Mouse (Mus musculus): ENCODE measurements around the gene Fndc3a. TPM values are rescaled to one million over a fixed set of nuclear protein-coding genes. Genes with fewer than 3 reads are reported as not detected.
A peak's percentile ranks its signal among the peaks of the same experiment; 100 is the strongest.

The Fndc3a gene
- polyA plus RNA-seq, 1 experiment from 2014 or later, result 38.6 TPM

GRCm38 (mm10) chr14:72644620-72645019 lies 65.2 kb downstream of the Fndc3a start:
- Histone ChIP-seq H3K9ac (ENCODE audit: low read length) (no peak overlapping the region), H3K9me3 (ENCODE audit: control insufficient read depth, low read length) (no peaks in the 10 kb centered on the region), H3K4me3 (ENCODE audit: low read depth, low read length) (no peak overlapping the region), H3K36me3 (ENCODE audit: control insufficient read depth, insufficient read depth, low read length) (0 out of 2 replicates have a peak, but pooled peaks cover 4% of the 10 kb centered on the region), H3K4me2 (ENCODE audit: low read length) (no peak overlapping the region), H3K27me3 (replicated peaks; ENCODE audit: control insufficient read depth, insufficient read depth, low read length) (no peaks in the 10 kb centered on the region), H3K27ac (ENCODE audit: low read depth) (no peak overlapping the region), H3K4me1 (replicated peaks; ENCODE audit: control insufficient read depth, insufficient read depth, low read length) (no peaks in the 10 kb centered on the region)
- ATAC-seq (replicated peaks; ENCODE audit: low FRiP score, low TSS enrichment, low read depth), result no peak
- no peak for DNase-seq (ENCODE audit: low spot score)
- 86% methylated on average over 1 of the region's 1 CpGs for WGBS

- no peak overlapping the region for H3K4me3 ChIP-seq (ENCODE audit: low read depth, low read length)
- WGBS, result 92% methylated on average over 6 of the region's 6 CpGs
- no peak for ATAC-seq (replicated peaks; ENCODE audit: low FRiP score, low TSS enrichment, low read depth)
- H3K27ac ChIP-seq (ENCODE audit: low read depth), result no peak overlapping the region
- H3K36me3 ChIP-seq (ENCODE audit: control insufficient read depth, insufficient read depth, low read length), result 0 out of 2 replicates have a peak, but pooled peaks cover 4% of the 10 kb centered on the region
- no peaks in the 10 kb centered on the region for H3K4me1 ChIP-seq (replicated peaks; ENCODE audit: control insufficient read depth, insufficient read depth, low read length)
- H3K9me3 ChIP-seq (ENCODE audit: control insufficient read depth, low read length), result no peaks in the 10 kb centered on the region
- H3K27me3 ChIP-seq (replicated peaks; ENCODE audit: control insufficient read depth, insufficient read depth, low read length), result no peaks in the 10 kb centered on the region
- H3K4me2 ChIP-seq (ENCODE audit: low read length), result no peak overlapping the region
- no peak overlapping the region for H3K9ac ChIP-seq (ENCODE audit: low read length)
- no peak for DNase-seq (ENCODE audit: low spot score)
These were observed 71.3 kb downstream of the Fndc3a start for GRCm38 (mm10) chr14:72638507-72638906.

GRCm38 (mm10) chr14:72633571-72633970 lies 76.2 kb downstream of the Fndc3a start:
- DNase-seq (ENCODE audit: low spot score), result no peak

GRCm38 (mm10) chr14:72625411-72625810 lies 84.4 kb downstream of the Fndc3a start:
- no peak overlapping the region for H3K4me3 ChIP-seq (ENCODE audit: low read depth, low read length)
- H3K9me3 ChIP-seq (ENCODE audit: control insufficient read depth, low read length), result no peaks in the 10 kb centered on the region
- DNase-seq (ENCODE audit: low spot score), result no peak

More at GRCm38 (mm10) chr14:72633571-72633970, 76.2 kb downstream of the Fndc3a start:
- Histone ChIP-seq H3K27ac (ENCODE audit: low read depth) (no peak overlapping the region), H3K27me3 (replicated peaks; ENCODE audit: control insufficient read depth, insufficient read depth, low read length) (no peaks in the 10 kb centered on the region), H3K36me3 (ENCODE audit: control insufficient read depth, insufficient read depth, low read length) (no peaks in the 10 kb centered on the region), H3K4me1 (replicated peaks; ENCODE audit: control insufficient read depth, insufficient read depth, low read length) (no peaks in the 10 kb centered on the region), H3K9ac (ENCODE audit: low read length) (no peak overlapping the region), H3K4me3 (ENCODE audit: low read depth, low read length) (no peak overlapping the region), H3K9me3 (ENCODE audit: control insufficient read depth, low read length) (no peaks in the 10 kb centered on the region), H3K4me2 (ENCODE audit: low read length) (no peak overlapping the region)
- no peak for ATAC-seq (replicated peaks; ENCODE audit: low FRiP score, low TSS enrichment, low read depth)
- 79% methylated on average over 2 of the region's 2 CpGs for WGBS

GRCm38 (mm10) chr14:72604077-72604476 lies 105.7 kb downstream of the Fndc3a start:
- no peak for DNase-seq (ENCODE audit: low spot score)
- H3K9ac ChIP-seq (ENCODE audit: low read length), result no peak overlapping the region
- peaks cover 8% of the 10 kb centered on the region for H3K4me1 ChIP-seq (replicated peaks; ENCODE audit: control insufficient read depth, insufficient read depth, low read length)
- H3K4me2 ChIP-seq (ENCODE audit: low read length), result no peak overlapping the region
- 93% methylated on average over 3 of the region's 3 CpGs for WGBS
- no peaks in the 10 kb centered on the region for H3K27me3 ChIP-seq (replicated peaks; ENCODE audit: control insufficient read depth, insufficient read depth, low read length)
- no peak overlapping the region for H3K4me3 ChIP-seq (ENCODE audit: low read depth, low read length)
- H3K36me3 ChIP-seq (ENCODE audit: control insufficient read depth, insufficient read depth, low read length), result no peaks in the 10 kb centered on the region
- ATAC-seq (replicated peaks; ENCODE audit: low FRiP score, low TSS enrichment, low read depth), result no peak
- H3K9me3 ChIP-seq (ENCODE audit: control insufficient read depth, low read length), result no peaks in the 10 kb centered on the region
- no peak overlapping the region for H3K27ac ChIP-seq (ENCODE audit: low read depth)

More at GRCm38 (mm10) chr14:72625411-72625810, 84.4 kb downstream of the Fndc3a start:
- Histone ChIP-seq H3K9ac (ENCODE audit: low read length) (no peak overlapping the region), H3K27ac (ENCODE audit: low read depth) (no peak overlapping the region), H3K4me2 (ENCODE audit: low read length) (no peak overlapping the region), H3K4me1 (replicated peaks; ENCODE audit: control insufficient read depth, insufficient read depth, low read length) (no peaks in the 10 kb centered on the region), H3K27me3 (replicated peaks; ENCODE audit: control insufficient read depth, insufficient read depth, low read length) (no peaks in the 10 kb centered on the region), H3K36me3 (ENCODE audit: control insufficient read depth, insufficient read depth, low read length) (no peaks in the 10 kb centered on the region)
- ATAC-seq (replicated peaks; ENCODE audit: low FRiP score, low TSS enrichment, low read depth), result no peak

- peak overlapping the region; percentile 66 for H3K4me3 ChIP-seq (ENCODE audit: low read depth, low read length)
- H3K27ac ChIP-seq (ENCODE audit: low read depth), result peak overlapping the region; percentile 81
- DNase-seq (ENCODE audit: low spot score) (no peak), ATAC-seq (replicated peaks; ENCODE audit: low FRiP score, low TSS enrichment, low read depth) (peak; percentile 24; the same call in 1 of the 2 replicates)
- H3K27me3 ChIP-seq (replicated peaks; ENCODE audit: control insufficient read depth, insufficient read depth, low read length), result no peaks in the 10 kb centered on the region
- peaks cover 8% of the 10 kb centered on the region for H3K4me1 ChIP-seq (replicated peaks; ENCODE audit: control insufficient read depth, insufficient read depth, low read length)
- H3K4me2 ChIP-seq (ENCODE audit: low read length), result peak overlapping the region; percentile 66
- 0 out of 2 replicates have a peak, but pooled peaks cover 3% of the 10 kb centered on the region for H3K36me3 ChIP-seq (ENCODE audit: control insufficient read depth, insufficient read depth, low read length)
- H3K9ac ChIP-seq (ENCODE audit: low read length), result peak overlapping the region; percentile 63
- no peaks in the 10 kb centered on the region for H3K9me3 ChIP-seq (ENCODE audit: control insufficient read depth, low read length)
- WGBS, result 2% methylated on average over 8 of the region's 8 CpGs
These were observed 106.6 kb downstream of the Fndc3a start for GRCm38 (mm10) chr14:72603194-72603521.

GRCm38 (mm10) chr14:72602521-72603193 lies 107.1 kb downstream of the Fndc3a start:
- Histone ChIP-seq H3K27me3 (replicated peaks; ENCODE audit: control insufficient read depth, insufficient read depth, low read length) (no peaks in the 10 kb centered on the region), H3K4me3 (ENCODE audit: low read depth, low read length) (peak overlapping the region; percentile 66), H3K4me1 (replicated peaks; ENCODE audit: control insufficient read depth, insufficient read depth, low read length) (peaks cover 8% of the 10 kb centered on the region), H3K36me3 (ENCODE audit: control insufficient read depth, insufficient read depth, low read length) (peaks cover 8% of the 10 kb centered on the region), H3K9me3 (ENCODE audit: control insufficient read depth, low read length) (no peaks in the 10 kb centered on the region), H3K9ac (ENCODE audit: low read length) (peak overlapping the region; percentile 63), H3K27ac (ENCODE audit: low read depth) (peak overlapping the region; percentile 81), H3K4me2 (ENCODE audit: low read length) (peak overlapping the region; percentile 66)
- ATAC-seq (replicated peaks; ENCODE audit: low FRiP score, low TSS enrichment, low read depth), result peak; percentile 92
- 2% methylated on average over 20 of the region's 20 CpGs for WGBS
- DNase-seq (ENCODE audit: low spot score), result peak; percentile 89

GRCm38 (mm10) chr14:72601381-72602305 lies 108.2 kb downstream of the Fndc3a start:
- DNase-seq (ENCODE audit: low spot score) (no peak), ATAC-seq (replicated peaks; ENCODE audit: low FRiP score, low TSS enrichment, low read depth) (no peak)
- Histone ChIP-seq H3K4me2 (ENCODE audit: low read length) (peak overlapping the region; percentile 66), H3K36me3 (ENCODE audit: control insufficient read depth, insufficient read depth, low read length) (peaks cover 15% of the 10 kb centered on the region), H3K9me3 (ENCODE audit: control insufficient read depth, low read length) (no peaks in the 10 kb centered on the region), H3K4me3 (ENCODE audit: low read depth, low read length) (peak overlapping the region; percentile 66), H3K27me3 (replicated peaks; ENCODE audit: control insufficient read depth, insufficient read depth, low read length) (no peaks in the 10 kb centered on the region), H3K4me1 (replicated peaks; ENCODE audit: control insufficient read depth, insufficient read depth, low read length) (peaks cover 8% of the 10 kb centered on the region), H3K9ac (ENCODE audit: low read length) (peak overlapping the region; percentile 63), H3K27ac (ENCODE audit: low read depth) (no peak overlapping the region)
- WGBS, result 36% methylated on average over 5 of the region's 5 CpGs
